Mouse (Mus musculus): ENCODE results near the gene Olfr298. TPM values are rescaled to one million over a fixed set of nuclear protein-coding genes. Genes with fewer than 3 reads are reported as not detected.

The Olfr298 gene
- not detected in 2 replicates for polyA plus RNA-seq (2012; rRNA removed)
- polyA plus RNA-seq (2014; fragmentation: Nextera tagmentation; extraction: Ambion mirVana) = not detected in 2 replicates

- WGBS = 82% methylated on average over 1 of the region's 1 CpGs
- no peak within 1 kb of the TSS for H3K9ac ChIP-seq (ENCODE audit: low read depth, low read length, severe bottlenecking)
- DNase-seq (ENCODE audit: low spot score) (no peak), ATAC-seq (ENCODE audit: low FRiP score, low read depth) (no peak)
- H3K27ac ChIP-seq (replicated peaks; ENCODE audit: low read depth, low read length) = no peak within 1 kb of the TSS
- no peak for TF ChIP-seq POLR2A (IDR thresholded peaks at IDR 0.05; ENCODE audit: borderline replicate concordance, extremely low read depth, insufficient read depth, insufficient read length)
- no peaks in the 10 kb centered on the region for H3K4me1 ChIP-seq (ENCODE audit: control insufficient read depth, insufficient read depth, low read length)
- no peaks in the 10 kb centered on the region for H3K36me3 ChIP-seq (ENCODE audit: control insufficient read depth, insufficient read depth, low read length)
- H3K9me3 ChIP-seq (ENCODE audit: control insufficient read depth, low read length) = no peaks in the 10 kb centered on the region
- no peaks in the 10 kb centered on the region for H3K27me3 ChIP-seq (ENCODE audit: control insufficient read depth, insufficient read depth, low read length)
- H3K4me2 ChIP-seq (replicated peaks; ENCODE audit: low read depth, low read length, severe bottlenecking) = no peak within 1 kb of the TSS
- no peak within 1 kb of the TSS for H3K4me3 ChIP-seq (replicated peaks; ENCODE audit: low read length)
Measured at GRCm38 (mm10) chr7:86492384-86492783, at the start of gene Olfr298. TSS of gene Olfr298 (minus strand) at chr7:86492484.

GRCm38 (mm10) chr7:86519668-86520067 lies 27.4 kb upstream of the Olfr298 start, which contains the start of gene Olfr297:
TSS of gene Olfr297 (plus strand) at chr7:86519968.
- H3K27ac ChIP-seq (replicated peaks; ENCODE audit: low read depth, low read length) = no peak within 1 kb of the TSS
- no peaks in the 10 kb centered on the region for H3K4me1 ChIP-seq (ENCODE audit: control insufficient read depth, insufficient read depth, low read length)
- DNase-seq (ENCODE audit: low spot score) (no peak), ATAC-seq (ENCODE audit: low FRiP score, low read depth) (no peak)
- H3K36me3 ChIP-seq (ENCODE audit: control insufficient read depth, insufficient read depth, low read length) = no peaks in the 10 kb centered on the region
- no peak within 1 kb of the TSS for H3K9ac ChIP-seq (ENCODE audit: low read depth, low read length, severe bottlenecking)
- H3K27me3 ChIP-seq (ENCODE audit: control insufficient read depth, insufficient read depth, low read length) = no peaks in the 10 kb centered on the region
- H3K4me2 ChIP-seq (replicated peaks; ENCODE audit: low read depth, low read length, severe bottlenecking) = no peak within 1 kb of the TSS
- TF ChIP-seq POLR2A (IDR thresholded peaks at IDR 0.05; ENCODE audit: borderline replicate concordance, extremely low read depth, insufficient read depth, insufficient read length) = no peak
- no peak within 1 kb of the TSS for H3K4me3 ChIP-seq (replicated peaks; ENCODE audit: low read length)
- H3K9me3 ChIP-seq (ENCODE audit: control insufficient read depth, low read length) = no peaks in the 10 kb centered on the region

GRCm38 (mm10) chr7:86459621-86460020 lies 32.7 kb downstream of the Olfr298 start, which contains the start of gene Olfr299:
TSS of gene Olfr299 (plus strand) at chr7:86459921.
- Histone ChIP-seq H3K27ac (replicated peaks; ENCODE audit: low read depth, low read length) (no peak within 1 kb of the TSS), H3K27me3 (ENCODE audit: control insufficient read depth, insufficient read depth, low read length) (no peaks in the 10 kb centered on the region), H3K9ac (ENCODE audit: low read depth, low read length, severe bottlenecking) (no peak within 1 kb of the TSS), H3K9me3 (ENCODE audit: control insufficient read depth, low read length) (no peaks in the 10 kb centered on the region), H3K4me1 (ENCODE audit: control insufficient read depth, insufficient read depth, low read length) (no peaks in the 10 kb centered on the region), H3K36me3 (ENCODE audit: control insufficient read depth, insufficient read depth, low read length) (no peaks in the 10 kb centered on the region), H3K4me3 (replicated peaks; ENCODE audit: low read length) (no peak within 1 kb of the TSS), H3K4me2 (replicated peaks; ENCODE audit: low read depth, low read length, severe bottlenecking) (no peak within 1 kb of the TSS)
- no peak for ATAC-seq (ENCODE audit: low FRiP score, low read depth)
- no peak for DNase-seq (ENCODE audit: low spot score)
- WGBS = 83% methylated on average over 1 of the region's 1 CpGs
- TF ChIP-seq POLR2A (IDR thresholded peaks at IDR 0.05; ENCODE audit: borderline replicate concordance, extremely low read depth, insufficient read depth, insufficient read length) = no peak

Other genes starting within 250 kb of the Olfr298 start
- gene Vmn2r76, start 246.2 kb downstream of the Olfr298 start, polyA plus RNA-seq (2012; rRNA removed) = not detected in 2 replicates
- not detected in 2 replicates for gene Vmn2r76, start 246.2 kb downstream of the Olfr298 start, polyA plus RNA-seq (2014; fragmentation: Nextera tagmentation; extraction: Ambion mirVana)
- not detected in 2 replicates for gene Olfr310, start 215.3 kb downstream of the Olfr298 start, polyA plus RNA-seq (2012; rRNA removed)
- gene Olfr310, start 215.3 kb downstream of the Olfr298 start, polyA plus RNA-seq (2014; fragmentation: Nextera tagmentation; extraction: Ambion mirVana) = not detected in 2 replicates
- not detected in 2 replicates for gene Olfr309, start 178.8 kb downstream of the Olfr298 start, polyA plus RNA-seq (2012; rRNA removed)
- gene Olfr309, start 178.8 kb downstream of the Olfr298 start, polyA plus RNA-seq (2014; fragmentation: Nextera tagmentation; extraction: Ambion mirVana) = not detected in 2 replicates
- not detected in 2 replicates for gene Olfr308, start 166.9 kb downstream of the Olfr298 start, polyA plus RNA-seq (2012; rRNA removed)
- gene Olfr308, start 166.9 kb downstream of the Olfr298 start, polyA plus RNA-seq (2014; fragmentation: Nextera tagmentation; extraction: Ambion mirVana) = not detected in 2 replicates
- gene Olfr307, start 154.9 kb downstream of the Olfr298 start, polyA plus RNA-seq (2012; rRNA removed) = not detected in 2 replicates
- gene Olfr307, start 154.9 kb downstream of the Olfr298 start, polyA plus RNA-seq (2014; fragmentation: Nextera tagmentation; extraction: Ambion mirVana) = not detected in 2 replicates
- gene Olfr305, start 125.6 kb downstream of the Olfr298 start, polyA plus RNA-seq (2012; rRNA removed) = not detected in 2 replicates
- not detected in 2 replicates for gene Olfr305, start 125.6 kb downstream of the Olfr298 start, polyA plus RNA-seq (2014; fragmentation: Nextera tagmentation; extraction: Ambion mirVana)
- not detected in 2 replicates for gene Olfr304, start 105.8 kb downstream of the Olfr298 start, polyA plus RNA-seq (2012; rRNA removed)
- gene Olfr304, start 105.8 kb downstream of the Olfr298 start, polyA plus RNA-seq (2014; fragmentation: Nextera tagmentation; extraction: Ambion mirVana) = not detected in 2 replicates
- gene Olfr303, start 94.7 kb downstream of the Olfr298 start, polyA plus RNA-seq (2012; rRNA removed) = not detected in 2 replicates
- gene Olfr303, start 94.7 kb downstream of the Olfr298 start, polyA plus RNA-seq (2014; fragmentation: Nextera tagmentation; extraction: Ambion mirVana) = not detected in 2 replicates
- gene Olfr301, start 88.6 kb downstream of the Olfr298 start, polyA plus RNA-seq (2012; rRNA removed) = not detected in 2 replicates
- not detected in 2 replicates for gene Olfr301, start 88.6 kb downstream of the Olfr298 start, polyA plus RNA-seq (2014; fragmentation: Nextera tagmentation; extraction: Ambion mirVana)
- not detected in 2 replicates for gene Olfr299, start 32.6 kb downstream of the Olfr298 start, polyA plus RNA-seq (2012; rRNA removed)
- not detected in 2 replicates for gene Olfr299, start 32.6 kb downstream of the Olfr298 start, polyA plus RNA-seq (2014; fragmentation: Nextera tagmentation; extraction: Ambion mirVana)
- gene Olfr297, start 27.5 kb upstream of the Olfr298 start, polyA plus RNA-seq (2012; rRNA removed) = not detected in 2 replicates
- not detected in 2 replicates for gene Olfr297, start 27.5 kb upstream of the Olfr298 start, polyA plus RNA-seq (2014; fragmentation: Nextera tagmentation; extraction: Ambion mirVana)
- not detected in 2 replicates for gene Olfr295, start 91.4 kb upstream of the Olfr298 start, polyA plus RNA-seq (2012; rRNA removed)
- not detected in 2 replicates for gene Olfr295, start 91.4 kb upstream of the Olfr298 start, polyA plus RNA-seq (2014; fragmentation: Nextera tagmentation; extraction: Ambion mirVana)
- not detected in 2 replicates for gene Olfr294, start 124.2 kb upstream of the Olfr298 start, polyA plus RNA-seq (2012; rRNA removed)
- gene Olfr294, start 124.2 kb upstream of the Olfr298 start, polyA plus RNA-seq (2014; fragmentation: Nextera tagmentation; extraction: Ambion mirVana) = not detected in 2 replicates
- gene Olfr293, start 156.6 kb upstream of the Olfr298 start, polyA plus RNA-seq (2012; rRNA removed) = not detected in 2 replicates
- gene Olfr293, start 156.6 kb upstream of the Olfr298 start, polyA plus RNA-seq (2014; fragmentation: Nextera tagmentation; extraction: Ambion mirVana) = not detected in 2 replicates
- not detected in 2 replicates for gene Olfr292, start 195.8 kb upstream of the Olfr298 start, polyA plus RNA-seq (2012; rRNA removed)
- gene Olfr292, start 195.8 kb upstream of the Olfr298 start, polyA plus RNA-seq (2014; fragmentation: Nextera tagmentation; extraction: Ambion mirVana) = not detected in 2 replicates